Mouse (Mus musculus): ENCODE measurements around the gene Bzw2. TPM values are rescaled to one million over a fixed set of nuclear protein-coding genes. Genes with fewer than 3 reads are reported as not detected.

The Bzw2 gene
- polyA plus RNA-seq, 1 experiment from 2014 or later: 325 TPM

GRCm38 (mm10) chr12:36132254-36132653 lies 25.6 kb downstream of the Bzw2 start:
- H3K27me3 ChIP-seq (ENCODE audit: control insufficient read depth, insufficient read depth, low read length): no peaks in the 10 kb centered on the region
- H3K36me3 ChIP-seq (ENCODE audit: control insufficient read depth, insufficient read depth, low read length): no peaks in the 10 kb centered on the region
- 96% methylated on average over 2 of the region's 2 CpGs for WGBS
- no peak for DNase-seq (ENCODE audit: low spot score)
- H3K4me2 ChIP-seq (replicated peaks; ENCODE audit: low read depth, low read length): no peak overlapping the region
- no peaks in the 10 kb centered on the region for H3K9me3 ChIP-seq (ENCODE audit: control insufficient read depth, low read length)
- H3K4me1 ChIP-seq (replicated peaks; ENCODE audit: control insufficient read depth, insufficient read depth, low read length): no peaks in the 10 kb centered on the region
- no peak for ATAC-seq (ENCODE audit: low FRiP score)
- no peak overlapping the region for H3K9ac ChIP-seq (ENCODE audit: low read depth, low read length)
- H3K27ac ChIP-seq (ENCODE audit: low read depth, low read length): no peak overlapping the region
- H3K4me3 ChIP-seq (ENCODE audit: low read depth, low read length): no peak overlapping the region

GRCm38 (mm10) chr12:36129826-36130225 lies 28.1 kb downstream of the Bzw2 start:
- no peak overlapping the region for H3K4me2 ChIP-seq (replicated peaks; ENCODE audit: low read depth, low read length)
- no peaks in the 10 kb centered on the region for H3K27me3 ChIP-seq (ENCODE audit: control insufficient read depth, insufficient read depth, low read length)
- no peaks in the 10 kb centered on the region for H3K4me1 ChIP-seq (replicated peaks; ENCODE audit: control insufficient read depth, insufficient read depth, low read length)
- no peaks in the 10 kb centered on the region for H3K9me3 ChIP-seq (ENCODE audit: control insufficient read depth, low read length)
- H3K36me3 ChIP-seq (ENCODE audit: control insufficient read depth, insufficient read depth, low read length): no peaks in the 10 kb centered on the region
- H3K9ac ChIP-seq (ENCODE audit: low read depth, low read length): no peak overlapping the region
- H3K27ac ChIP-seq (ENCODE audit: low read depth, low read length): no peak overlapping the region
- WGBS: 96% methylated on average over 5 of the region's 5 CpGs
- no peak overlapping the region for H3K4me3 ChIP-seq (ENCODE audit: low read depth, low read length)
- ATAC-seq (ENCODE audit: low FRiP score) (no peak), DNase-seq (ENCODE audit: low spot score) (no peak)

GRCm38 (mm10) chr12:36126049-36126448 lies 31.8 kb downstream of the Bzw2 start:
- Histone ChIP-seq H3K27ac (ENCODE audit: low read depth, low read length) (no peak overlapping the region), H3K9ac (ENCODE audit: low read depth, low read length) (no peak overlapping the region), H3K9me3 (ENCODE audit: control insufficient read depth, low read length) (no peaks in the 10 kb centered on the region), H3K4me2 (replicated peaks; ENCODE audit: low read depth, low read length) (no peak overlapping the region), H3K4me1 (replicated peaks; ENCODE audit: control insufficient read depth, insufficient read depth, low read length) (no peaks in the 10 kb centered on the region), H3K27me3 (ENCODE audit: control insufficient read depth, insufficient read depth, low read length) (no peaks in the 10 kb centered on the region), H3K4me3 (ENCODE audit: low read depth, low read length) (no peak overlapping the region), H3K36me3 (ENCODE audit: control insufficient read depth, insufficient read depth, low read length) (no peaks in the 10 kb centered on the region)
- ATAC-seq (ENCODE audit: low FRiP score) (no peak), DNase-seq (ENCODE audit: low spot score) (no peak)
- WGBS: 96% methylated on average over 5 of the region's 5 CpGs

- WGBS: 98% methylated on average over 3 of the region's 3 CpGs
- ATAC-seq (ENCODE audit: low FRiP score) (no peak), DNase-seq (ENCODE audit: low spot score) (no peak)
- H3K4me3 ChIP-seq (ENCODE audit: low read depth, low read length): no peak overlapping the region
- no peak overlapping the region for H3K4me2 ChIP-seq (replicated peaks; ENCODE audit: low read depth, low read length)
- peaks cover 8% of the 10 kb centered on the region; the same call in 1 of the 2 replicates for H3K36me3 ChIP-seq (ENCODE audit: control insufficient read depth, insufficient read depth, low read length)
- no peak overlapping the region for H3K27ac ChIP-seq (ENCODE audit: low read depth, low read length)
- no peak overlapping the region for H3K9ac ChIP-seq (ENCODE audit: low read depth, low read length)
- H3K4me1 ChIP-seq (replicated peaks; ENCODE audit: control insufficient read depth, insufficient read depth, low read length): no peaks in the 10 kb centered on the region
- H3K27me3 ChIP-seq (ENCODE audit: control insufficient read depth, insufficient read depth, low read length): no peaks in the 10 kb centered on the region
- H3K9me3 ChIP-seq (ENCODE audit: control insufficient read depth, low read length): no peaks in the 10 kb centered on the region
Measured at GRCm38 (mm10) chr12:36119244-36119643, 38.6 kb downstream of the Bzw2 start.

DNA sequence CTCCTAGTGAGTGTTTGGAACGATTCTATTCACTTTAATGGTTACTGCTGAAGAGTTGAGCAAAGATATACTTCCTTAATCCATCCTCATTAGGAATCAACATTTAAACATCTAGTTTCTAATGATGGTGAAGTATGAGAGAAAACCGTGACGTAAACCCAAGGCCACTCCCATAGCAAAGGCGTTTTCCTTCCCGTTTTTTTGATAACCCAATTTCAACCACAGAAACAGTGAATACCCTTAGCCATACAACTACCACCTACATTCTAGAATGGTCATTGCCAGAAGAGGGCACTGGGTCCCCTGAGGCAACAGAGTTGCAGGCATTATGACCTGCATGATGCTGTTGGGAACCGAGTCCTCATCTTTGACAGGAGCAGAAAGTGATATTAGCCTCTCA lies 40.7 kb downstream of the Bzw2 start:
- Histone ChIP-seq H3K4me2 (replicated peaks; ENCODE audit: low read depth, low read length) (no peak overlapping the region), H3K27me3 (ENCODE audit: control insufficient read depth, insufficient read depth, low read length) (no peaks in the 10 kb centered on the region), H3K27ac (ENCODE audit: low read depth, low read length) (no peak overlapping the region), H3K4me1 (replicated peaks; ENCODE audit: control insufficient read depth, insufficient read depth, low read length) (no peaks in the 10 kb centered on the region), H3K4me3 (ENCODE audit: low read depth, low read length) (no peak overlapping the region), H3K9ac (ENCODE audit: low read depth, low read length) (no peak overlapping the region), H3K36me3 (ENCODE audit: control insufficient read depth, insufficient read depth, low read length) (peaks cover 8% of the 10 kb centered on the region; the same call in 1 of the 2 replicates), H3K9me3 (ENCODE audit: control insufficient read depth, low read length) (no peaks in the 10 kb centered on the region)
- DNase-seq (ENCODE audit: low spot score): no peak
- WGBS: 95% methylated on average over 6 of the region's 6 CpGs
- ATAC-seq (ENCODE audit: low FRiP score): no peak

DNA sequence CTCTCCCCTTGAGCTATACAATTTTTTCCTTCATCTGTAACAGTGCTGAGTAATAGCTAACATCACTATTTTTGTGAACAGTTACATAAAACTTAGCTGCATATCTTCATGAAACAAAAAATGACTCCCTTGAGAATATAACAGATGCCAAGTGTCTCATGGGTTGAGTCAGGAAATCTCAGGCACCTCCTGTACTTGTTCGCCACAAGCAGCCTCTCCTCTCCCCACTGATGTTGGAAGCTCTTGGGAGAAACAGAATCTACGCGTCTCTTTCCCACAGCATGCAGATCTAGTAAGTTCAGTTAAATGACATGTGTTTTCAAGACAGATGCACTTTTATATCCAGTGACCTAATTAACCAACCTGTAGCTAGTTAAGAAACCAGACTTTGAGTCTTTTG lies 45.8 kb downstream of the Bzw2 start:
- H3K9ac ChIP-seq (ENCODE audit: low read depth, low read length): no peak overlapping the region
- H3K27ac ChIP-seq (ENCODE audit: low read depth, low read length): no peak overlapping the region
- WGBS: 99% methylated on average over 3 of the region's 3 CpGs
- no peak overlapping the region for H3K4me2 ChIP-seq (replicated peaks; ENCODE audit: low read depth, low read length)
- peaks cover 14% of the 10 kb centered on the region for H3K36me3 ChIP-seq (ENCODE audit: control insufficient read depth, insufficient read depth, low read length)
- H3K9me3 ChIP-seq (ENCODE audit: control insufficient read depth, low read length): no peaks in the 10 kb centered on the region
- DNase-seq (ENCODE audit: low spot score) (no peak), ATAC-seq (ENCODE audit: low FRiP score) (no peak)
- H3K4me1 ChIP-seq (replicated peaks; ENCODE audit: control insufficient read depth, insufficient read depth, low read length): no peaks in the 10 kb centered on the region
- H3K27me3 ChIP-seq (ENCODE audit: control insufficient read depth, insufficient read depth, low read length): no peaks in the 10 kb centered on the region
- no peak overlapping the region for H3K4me3 ChIP-seq (ENCODE audit: low read depth, low read length)

DNA sequence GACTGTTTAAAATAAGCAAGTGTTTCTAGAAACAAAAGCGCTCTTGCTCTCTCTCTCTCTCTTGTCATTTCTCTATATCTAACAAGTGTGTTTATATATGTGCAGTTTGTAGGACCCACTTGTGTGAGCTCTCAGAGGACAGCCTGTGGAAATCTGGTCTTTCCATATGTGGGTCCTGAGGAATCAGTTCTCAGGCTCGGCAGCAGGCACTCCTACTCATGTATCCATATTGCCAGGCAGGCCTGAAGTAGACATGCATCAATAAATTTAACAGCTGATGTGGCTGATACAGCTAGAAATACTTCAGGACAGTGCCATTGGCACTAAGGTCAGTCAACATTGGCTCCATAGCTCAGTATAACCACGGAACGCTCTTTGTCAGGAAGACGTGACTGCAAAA lies 46.8 kb downstream of the Bzw2 start:
- Histone ChIP-seq H3K4me2 (replicated peaks; ENCODE audit: low read depth, low read length) (no peak overlapping the region), H3K9me3 (ENCODE audit: control insufficient read depth, low read length) (no peaks in the 10 kb centered on the region), H3K36me3 (ENCODE audit: control insufficient read depth, insufficient read depth, low read length) (peaks cover 18% of the 10 kb centered on the region), H3K27me3 (ENCODE audit: control insufficient read depth, insufficient read depth, low read length) (no peaks in the 10 kb centered on the region), H3K4me1 (replicated peaks; ENCODE audit: control insufficient read depth, insufficient read depth, low read length) (no peaks in the 10 kb centered on the region), H3K4me3 (ENCODE audit: low read depth, low read length) (no peak overlapping the region), H3K27ac (ENCODE audit: low read depth, low read length) (no peak overlapping the region), H3K9ac (ENCODE audit: low read depth, low read length) (no peak overlapping the region)
- WGBS: 92% methylated on average over 5 of the region's 5 CpGs
- no peak for DNase-seq (ENCODE audit: low spot score)
- ATAC-seq (ENCODE audit: low FRiP score): no peak

GRCm38 (mm10) chr12:36110457-36110856 lies 47.4 kb downstream of the Bzw2 start:
- H3K4me1 ChIP-seq (replicated peaks; ENCODE audit: control insufficient read depth, insufficient read depth, low read length): no peaks in the 10 kb centered on the region
- H3K4me2 ChIP-seq (replicated peaks; ENCODE audit: low read depth, low read length): no peak overlapping the region
- no peak overlapping the region for H3K4me3 ChIP-seq (ENCODE audit: low read depth, low read length)
- no peak for ATAC-seq (ENCODE audit: low FRiP score)
- no peak for DNase-seq (ENCODE audit: low spot score)
- 92% methylated on average over 5 of the region's 5 CpGs for WGBS
- no peaks in the 10 kb centered on the region for H3K27me3 ChIP-seq (ENCODE audit: control insufficient read depth, insufficient read depth, low read length)
- H3K9me3 ChIP-seq (ENCODE audit: control insufficient read depth, low read length): no peaks in the 10 kb centered on the region
- H3K36me3 ChIP-seq (ENCODE audit: control insufficient read depth, insufficient read depth, low read length): peaks cover 18% of the 10 kb centered on the region
- H3K9ac ChIP-seq (ENCODE audit: low read depth, low read length): no peak overlapping the region
- no peak overlapping the region for H3K27ac ChIP-seq (ENCODE audit: low read depth, low read length)

- H3K9ac ChIP-seq (ENCODE audit: low read depth, low read length): no peak overlapping the region
- peaks cover 24% of the 10 kb centered on the region for H3K36me3 ChIP-seq (ENCODE audit: control insufficient read depth, insufficient read depth, low read length)
- DNase-seq (ENCODE audit: low spot score) (no peak), ATAC-seq (ENCODE audit: low FRiP score) (no peak)
- H3K27me3 ChIP-seq (ENCODE audit: control insufficient read depth, insufficient read depth, low read length): no peaks in the 10 kb centered on the region
- no peak overlapping the region for H3K4me2 ChIP-seq (replicated peaks; ENCODE audit: low read depth, low read length)
- H3K9me3 ChIP-seq (ENCODE audit: control insufficient read depth, low read length): no peaks in the 10 kb centered on the region
- WGBS: 97% methylated on average over 5 of the region's 5 CpGs
- H3K27ac ChIP-seq (ENCODE audit: low read depth, low read length): no peak overlapping the region
- no peaks in the 10 kb centered on the region for H3K4me1 ChIP-seq (replicated peaks; ENCODE audit: control insufficient read depth, insufficient read depth, low read length)
- no peak overlapping the region for H3K4me3 ChIP-seq (ENCODE audit: low read depth, low read length)
Measured at GRCm38 (mm10) chr12:36108442-36108841, 49.4 kb downstream of the Bzw2 start.
